Mouse (Mus musculus) heart, adult 11 months (tissue): Measurements from ENCODE around the gene Klrg2.
A peak's percentile ranks its signal among the peaks of the same experiment; 100 is the strongest.

Source experiments
- DNase-seq: peaks from one replicate; pipeline ENCODE4 v3.0.0; 2022

The Klrg2 gene

GRCm38 (mm10) chr6:38627486-38627885 lies 9.6 kb downstream of the Klrg2 start:
- peak; percentile 72 for DNase-seq

GRCm38 (mm10) chr6:38627081-38627480 lies 10.0 kb downstream of the Klrg2 start:
- DNase-seq = peak; percentile 57

- peak; percentile 70 for DNase-seq
Measured at GRCm38 (mm10) chr6:38626086-38626485, 11.0 kb downstream of the Klrg2 start.

- peak; percentile 74 for DNase-seq
Measured at GRCm38 (mm10) chr6:38624439-38624838, 12.6 kb downstream of the Klrg2 start.

GRCm38 (mm10) chr6:38623457-38623856 lies 13.6 kb downstream of the Klrg2 start:
- DNase-seq = peak; percentile 62

- peak; percentile 84 for DNase-seq
Measured at GRCm38 (mm10) chr6:38622406-38622805, 14.6 kb downstream of the Klrg2 start.

GRCm38 (mm10) chr6:38609892-38610291 lies 27.1 kb downstream of the Klrg2 start:
- DNase-seq = peak; percentile 42

- no peak for DNase-seq
Measured at GRCm38 (mm10) chr6:38597481-38597880, 39.6 kb downstream of the Klrg2 start.

GRCm38 (mm10) chr6:38581711-38582110 lies 55.3 kb downstream of the Klrg2 start:
- DNase-seq = no peak

GRCm38 (mm10) chr6:38580112-38580857 lies 56.8 kb downstream of the Klrg2 start:
- DNase-seq = no peak

GRCm38 (mm10) chr6:38576096-38576495 lies 60.9 kb downstream of the Klrg2 start:
- no peak for DNase-seq
